8 mouse cellular contexts compared by ENCODE assay signal in the genomic region with DNA sequence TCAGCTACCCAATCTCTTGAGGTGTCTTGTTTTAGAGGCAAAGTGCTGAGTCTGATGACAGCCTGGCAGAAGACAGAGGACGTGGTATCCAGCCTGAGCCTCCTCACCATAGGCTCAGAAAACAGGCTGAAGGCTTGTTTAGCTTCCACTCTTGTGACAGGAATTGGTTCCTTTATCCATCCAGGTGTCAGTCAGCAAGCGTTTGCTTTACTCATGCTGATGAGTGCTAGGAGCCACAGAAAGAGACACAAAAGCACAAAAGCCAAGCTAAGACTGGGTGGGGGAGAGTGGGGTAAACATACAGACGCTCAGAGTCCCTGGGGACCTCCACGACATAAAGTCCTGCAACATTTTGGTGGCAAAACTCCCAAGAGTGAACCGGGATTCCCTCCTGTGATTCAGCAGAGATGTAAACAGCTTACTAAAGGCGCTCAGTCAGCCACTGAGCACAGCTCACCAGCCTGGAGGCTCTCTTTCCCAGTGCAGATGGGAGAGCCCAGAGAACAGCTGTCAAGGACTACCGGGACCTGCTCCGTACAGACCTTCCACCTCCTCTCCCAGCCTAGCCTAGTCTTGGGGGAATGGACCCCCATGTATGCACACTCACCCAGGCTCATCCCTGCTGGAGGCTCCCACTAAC. TPM values are rescaled to one million over a fixed set of nuclear protein-coding genes. Genes with fewer than 3 reads are reported as not detected.
DNase-seq lines count a peak whose midpoint lies in the region; ATAC-seq and TF ChIP-seq lines count a peak whose summit lies in the region.

No protein-coding gene starts in this region.

- no peaks in the 10 kb centered on the region; the same call in 1 of the 2 replicates for H3K27me3 ChIP-seq in lung, embryonic 16.5 days (ENCODE audit: control insufficient read depth, insufficient read depth, low read depth, low read length)
- H3K27me3 ChIP-seq in embryonic facial prominence, embryonic 14.5 days (replicated peaks; ENCODE audit: control insufficient read depth, insufficient read depth, low read length) = no peaks in the 10 kb centered on the region; the same call in 1 of the 2 replicates
- H3K27me3 ChIP-seq in intestine, postnatal 0 days (replicated peaks; ENCODE audit: control insufficient read depth, insufficient read depth, low read length) = no peaks in the 10 kb centered on the region
- H3K27me3 ChIP-seq in neural tube, embryonic 15.5 days (replicated peaks) = no peaks in the 10 kb centered on the region; the same call in 1 of the 2 replicates

- no peak overlapping the region; the same call in 1 of the 2 replicates for H3K4me3 ChIP-seq in lung, embryonic 16.5 days (ENCODE audit: low read length)
- no peak overlapping the region for H3K4me3 ChIP-seq in embryonic facial prominence, embryonic 14.5 days (ENCODE audit: low read depth, low read length)
- 0 out of 2 replicates have a peak overlapping the region, but pooled peaks have one; percentile 17 for H3K4me3 ChIP-seq in intestine, postnatal 0 days (ENCODE audit: low read depth, low read length)
- H3K4me3 ChIP-seq in neural tube, embryonic 15.5 days (replicated peaks) = no peak overlapping the region

- WGBS in lung, embryonic 16.5 days = 21% methylated on average over 8 of the region's 8 CpGs
- 12% methylated on average over 8 of the region's 8 CpGs for WGBS in embryonic facial prominence, embryonic 14.5 days
- 16% methylated on average over 8 of the region's 8 CpGs for WGBS in intestine, postnatal 0 days
- 14% methylated on average over 8 of the region's 8 CpGs for WGBS in neural tube, embryonic 15.5 days

- no peak for DNase-seq in lung, adult 18-20 months
- DNase-seq in embryonic facial prominence, embryonic 14.5 days (ENCODE audit: low spot score) = no peak
- DNase-seq in c-Kit-positive CD71-positive TER-119-positive erythroid progenitor cells, embryonic 14.5 days (ENCODE audit: low spot score) = no peak
- DNase-seq in gastrocnemius, postnatal 4 days (ENCODE audit: low spot score in 2 of 2) = no peak
- no peak for DNase-seq in frontal cortex, postnatal 36 days (ENCODE audit: low spot score in 2 of 2)

- H3K9ac ChIP-seq in lung, embryonic 16.5 days (ENCODE audit: low read length) = no peak overlapping the region
- H3K9ac ChIP-seq in embryonic facial prominence, embryonic 14.5 days (ENCODE audit: low read depth, low read length) = 0 out of 2 replicates have a peak overlapping the region, but pooled peaks have one; percentile 5
- H3K9ac ChIP-seq in intestine, postnatal 0 days (ENCODE audit: low read depth, low read length) = no peak overlapping the region
- H3K9ac ChIP-seq in neural tube, embryonic 15.5 days (replicated peaks) = no peak overlapping the region

- no peaks in the 10 kb centered on the region for H3K9me3 ChIP-seq in lung, embryonic 16.5 days (ENCODE audit: control insufficient read depth, low read length)
- H3K9me3 ChIP-seq in embryonic facial prominence, embryonic 14.5 days (ENCODE audit: control insufficient read depth, low read length) = no peaks in the 10 kb centered on the region
- H3K9me3 ChIP-seq in intestine, postnatal 0 days (ENCODE audit: control insufficient read depth) = 0 out of 2 replicates have a peak, but pooled peaks cover 3% of the 10 kb centered on the region
- H3K9me3 ChIP-seq in neural tube, embryonic 15.5 days (replicated peaks) = no peaks in the 10 kb centered on the region; the same call in 1 of the 2 replicates

- no peaks in the 10 kb centered on the region for H3K36me3 ChIP-seq in lung, embryonic 16.5 days (ENCODE audit: control insufficient read depth, insufficient read depth, low read length)
- no peaks in the 10 kb centered on the region for H3K36me3 ChIP-seq in embryonic facial prominence, embryonic 14.5 days (ENCODE audit: control insufficient read depth, insufficient read depth, low read length)
- H3K36me3 ChIP-seq in intestine, postnatal 0 days (ENCODE audit: control insufficient read depth, insufficient read depth) = no peaks in the 10 kb centered on the region
- H3K36me3 ChIP-seq in neural tube, embryonic 15.5 days = no peaks in the 10 kb centered on the region

- H3K4me1 ChIP-seq in lung, embryonic 16.5 days (replicated peaks; ENCODE audit: control insufficient read depth, insufficient read depth, low read length) = peaks cover 9% of the 10 kb centered on the region; the same call in 1 of the 2 replicates
- peaks cover 5% of the 10 kb centered on the region for H3K4me1 ChIP-seq in embryonic facial prominence, embryonic 14.5 days (ENCODE audit: control insufficient read depth, insufficient read depth, low read length)
- peaks cover 5% of the 10 kb centered on the region; the same call in 1 of the 2 replicates for H3K4me1 ChIP-seq in intestine, postnatal 0 days (replicated peaks; ENCODE audit: control insufficient read depth, insufficient read depth, low read length)
- H3K4me1 ChIP-seq in neural tube, embryonic 15.5 days = peaks cover 13% of the 10 kb centered on the region; the same call in 1 of the 2 replicates

- H3K27ac ChIP-seq in lung, embryonic 16.5 days (ENCODE audit: low read length) = no peak overlapping the region
- H3K27ac ChIP-seq in embryonic facial prominence, embryonic 14.5 days (replicated peaks; ENCODE audit: low read depth, low read length) = no peak overlapping the region
- H3K27ac ChIP-seq in intestine, postnatal 0 days (ENCODE audit: low read depth, low read length) = peak overlapping the region; percentile 89
- H3K27ac ChIP-seq in neural tube, embryonic 15.5 days (replicated peaks) = no peak overlapping the region

- no peak for TF ChIP-seq CTCF in intestine, postnatal 0 days (IDR thresholded peaks at IDR 0.05; ENCODE audit: low read depth)

- ATAC-seq in lung, embryonic 16.5 days (ENCODE audit: low read depth) = no peak
- peak; percentile 38; the same call in 1 of the 2 replicates for ATAC-seq in embryonic facial prominence, embryonic 14.5 days (ENCODE audit: low read depth)
- peak; percentile 7; the same call in 1 of the 2 replicates for ATAC-seq in intestine, postnatal 0 days
- ATAC-seq in neural tube, embryonic 15.5 days (ENCODE audit: low FRiP score) = no peak

- H3K4me2 ChIP-seq in lung, embryonic 16.5 days (ENCODE audit: low read depth, low read length) = peak overlapping the region; percentile 47
- H3K4me2 ChIP-seq in embryonic facial prominence, embryonic 14.5 days (ENCODE audit: low read depth, low read length) = peak overlapping the region; percentile 37
- H3K4me2 ChIP-seq in intestine, postnatal 0 days (replicated peaks; ENCODE audit: low read depth) = peak overlapping the region; percentile 60
- peak overlapping the region; percentile 44 for H3K4me2 ChIP-seq in neural tube, embryonic 15.5 days

RNA-seq across cellular contexts. Expression of a gene that starts 10.3 kb away (rescaled TPM):
- 8.9 and 18.2 TPM in 2 replicates for polyA plus RNA-seq in lung, embryonic 16.5 days (2015; fragmentation: Nextera tagmentation; extraction: Ambion mirVana)
- 6.0 and 6.8 TPM in 2 replicates for polyA plus RNA-seq in embryonic facial prominence, embryonic 14.5 days (2014; fragmentation: Nextera tagmentation; extraction: Ambion mirVana)
- 0.29 and 0.34 TPM in 2 replicates for polyA plus RNA-seq in intestine, postnatal 0 days (2015; fragmentation: Nextera tagmentation; extraction: Ambion mirVana)
- 2.5 and 3.5 TPM in 2 replicates for polyA plus RNA-seq in neural tube, embryonic 15.5 days (2015; fragmentation: Nextera tagmentation; extraction: Ambion mirVana)
- total RNA-seq in gastrocnemius, postnatal 4 days (2021) = 1 to 10 TPM; 2.5 to 7.2 TPM

RNA-seq across cellular contexts. Expression of a gene that starts 16.9 kb away (rescaled TPM):
- polyA plus RNA-seq in lung, embryonic 16.5 days (2015; fragmentation: Nextera tagmentation; extraction: Ambion mirVana) = 1.8 and 2.9 TPM in 2 replicates
- 7.1 and 7.8 TPM in 2 replicates for polyA plus RNA-seq in embryonic facial prominence, embryonic 14.5 days (2014; fragmentation: Nextera tagmentation; extraction: Ambion mirVana)
- polyA plus RNA-seq in intestine, postnatal 0 days (2015; fragmentation: Nextera tagmentation; extraction: Ambion mirVana) = 5.2 and 5.3 TPM in 2 replicates
- polyA plus RNA-seq in neural tube, embryonic 15.5 days (2015; fragmentation: Nextera tagmentation; extraction: Ambion mirVana) = 111 and 138 TPM in 2 replicates
- 1 to 10 TPM; 1.3 to 1.4 TPM for total RNA-seq in gastrocnemius, postnatal 4 days (2021)

RNA-seq across cellular contexts. Expression of a gene that starts 31.4 kb away (rescaled TPM):
- polyA plus RNA-seq in lung, embryonic 16.5 days (2015; fragmentation: Nextera tagmentation; extraction: Ambion mirVana) = 234 and 252 TPM in 2 replicates
- 190 and 194 TPM in 2 replicates for polyA plus RNA-seq in embryonic facial prominence, embryonic 14.5 days (2014; fragmentation: Nextera tagmentation; extraction: Ambion mirVana)
- 283 and 296 TPM in 2 replicates for polyA plus RNA-seq in intestine, postnatal 0 days (2015; fragmentation: Nextera tagmentation; extraction: Ambion mirVana)
- polyA plus RNA-seq in neural tube, embryonic 15.5 days (2015; fragmentation: Nextera tagmentation; extraction: Ambion mirVana) = 161 and 175 TPM in 2 replicates
- total RNA-seq in gastrocnemius, postnatal 4 days (2021) = 10 to 100 TPM; 54.5 to 66.3 TPM

RNA-seq across cellular contexts. Expression of a gene that starts 53.8 kb away (rescaled TPM):
- 195 and 201 TPM in 2 replicates for polyA plus RNA-seq in lung, embryonic 16.5 days (2015; fragmentation: Nextera tagmentation; extraction: Ambion mirVana)
- polyA plus RNA-seq in embryonic facial prominence, embryonic 14.5 days (2014; fragmentation: Nextera tagmentation; extraction: Ambion mirVana) = 121 and 129 TPM in 2 replicates
- polyA plus RNA-seq in intestine, postnatal 0 days (2015; fragmentation: Nextera tagmentation; extraction: Ambion mirVana) = 339 and 382 TPM in 2 replicates
- polyA plus RNA-seq in neural tube, embryonic 15.5 days (2015; fragmentation: Nextera tagmentation; extraction: Ambion mirVana) = 92.1 and 96.3 TPM in 2 replicates
- 100 to 1,000 TPM; 129 to 130 TPM for total RNA-seq in gastrocnemius, postnatal 4 days (2021)

RNA-seq across cellular contexts. Expression of a gene that starts 56.8 kb away (rescaled TPM):
- 69.6 and 73.0 TPM in 2 replicates for polyA plus RNA-seq in lung, embryonic 16.5 days (2015; fragmentation: Nextera tagmentation; extraction: Ambion mirVana)
- polyA plus RNA-seq in embryonic facial prominence, embryonic 14.5 days (2014; fragmentation: Nextera tagmentation; extraction: Ambion mirVana) = 73.3 and 83.9 TPM in 2 replicates
- 39.6 and 41.9 TPM in 2 replicates for polyA plus RNA-seq in intestine, postnatal 0 days (2015; fragmentation: Nextera tagmentation; extraction: Ambion mirVana)
- polyA plus RNA-seq in neural tube, embryonic 15.5 days (2015; fragmentation: Nextera tagmentation; extraction: Ambion mirVana) = 68.9 and 79.5 TPM in 2 replicates
- total RNA-seq in gastrocnemius, postnatal 4 days (2021) = 10 to 100 TPM; 85.8 to 98.3 TPM

Comparison
In these comparisons a context has a peak if more than half of its experiments do, and no peak if none do; other contexts are left out.
1. ATAC-seq: peak in embryonic facial prominence, embryonic 14.5 days (single experiment) and intestine, postnatal 0 days (single experiment); none in lung, embryonic 16.5 days (single experiment) and neural tube, embryonic 15.5 days (single experiment).
2. RNA of a gene that starts 16.9 kb away (polyA plus RNA-seq): 111 to 138 TPM in neural tube, embryonic 15.5 days; 7.1 to 7.8 TPM in embryonic facial prominence, embryonic 14.5 days, 5.2 to 5.3 TPM in intestine, postnatal 0 days and 1.8 to 2.9 TPM in lung, embryonic 16.5 days; every median in the first group is over 10 times any median in the second.
3. Peak in every context shown above with its lines, with median percentiles within 50 percentile points of each other: H3K4me2 ChIP-seq.